Mouse (Mus musculus) heart, embryonic 13.5 days (tissue): ENCODE results near the gene Npl. TPM values are rescaled to one million over a fixed set of nuclear protein-coding genes. Genes with fewer than 3 reads are reported as not detected.
A peak's percentile ranks its signal among the peaks of the same experiment; 100 is the strongest.

Experiments used
- ATAC-seq: fragments of 200-750 bp; cut with Nextera tagmentation; 2 replicates; pipeline ENCODE4 v1.8.0; 2017; ENCODE audit warnings: moderate TSS enrichment; ENCODE audit not compliant: insufficient number of reproducible peaks, low FRiP score, low TSS enrichment; ENCODE audit errors: extremely low read depth
- H3K27ac ChIP-seq: fragments of 300-500 bp; sonication (generic); replicated peaks from 2 replicates; pipeline ENCODE4 v1.5.1; 2015; ENCODE audit warnings: moderate library complexity, mild to moderate bottlenecking, inconsistent platforms
- H3K27me3 ChIP-seq: fragments of 300-500 bp; sonication (generic); replicated peaks from 2 replicates; pipeline ENCODE4 v1.6.1; 2015; ENCODE audit warnings: mild to moderate bottlenecking, inconsistent platforms
- H3K36me3 ChIP-seq: fragments of 300-500 bp; sonication (generic); 2 replicates; pipeline ENCODE4 v1.6.1; 2015; ENCODE audit warnings: mild to moderate bottlenecking, inconsistent platforms
- H3K4me1 ChIP-seq: fragments of 300-500 bp; sonication (generic); 2 replicates; pipeline ENCODE4 v1.6.1; 2015; ENCODE audit warnings: inconsistent platforms
- H3K4me2 ChIP-seq: fragments of 300-500 bp; sonication (generic); 2 replicates; pipeline ENCODE4 v1.6.1; 2015; ENCODE audit warnings: inconsistent platforms, mild to moderate bottlenecking, moderate library complexity
- H3K4me3 ChIP-seq: fragments of 300-500 bp; sonication (generic); 2 replicates; pipeline ENCODE4 v1.5.1; 2015; ENCODE audit warnings: moderate library complexity, mild to moderate bottlenecking, inconsistent platforms
- H3K9ac ChIP-seq: fragments of 300-500 bp; sonication (generic); 2 replicates; pipeline ENCODE4 v1.6.1; 2015; ENCODE audit warnings: inconsistent platforms, mild to moderate bottlenecking, moderate library complexity
- H3K9me3 ChIP-seq: fragments of 300-500 bp; sonication (generic); 2 replicates; pipeline ENCODE4 v1.6.1; 2016; ENCODE audit warnings: inconsistent platforms
- WGBS: fragments of 180-500 bp; shearing (Covaris S2); methylation state at CpG from one replicate; pipeline ENCODE4 v1.1.7; 2015; ENCODE audit warnings: mixed read lengths; 5-methylcytosine and 5-hydroxymethylcytosine counted together
- polyA plus RNA-seq: library from polyadenylated mRNA; unstranded; fragments of >200 nt; fragmentation: Nextera tagmentation; extraction: Ambion mirVana; gene quantifications from 2 replicates; pipeline ENCODE4 v1.2.1, GENCODE M21; 2015

Gene Npl
- polyA plus RNA-seq, 1 experiment from 2014 or later = 6.8 TPM

GRCm38 (mm10) chr1:153506266-153506665, 43.6 kb downstream of the Npl start:
- Histone ChIP-seq H3K4me2 (no peak overlapping the region), H3K36me3 (peaks cover 3% of the 10 kb centered on the region; the same call in 1 of the 2 replicates), H3K9ac (no peak overlapping the region), H3K27ac (no peak overlapping the region), H3K27me3 (no peaks in the 10 kb centered on the region), H3K4me3 (no peak overlapping the region), H3K9me3 (no peaks in the 10 kb centered on the region), H3K4me1 (no peaks in the 10 kb centered on the region)
- no peak for ATAC-seq
- WGBS = 67% methylated on average over 6 of the region's 6 CpGs

GRCm38 (mm10) chr1:153501644-153502321, 48.1 kb downstream of the Npl start:
- 48% methylated on average over 5 of the region's 5 CpGs for WGBS
- no peaks in the 10 kb centered on the region for H3K4me1 ChIP-seq
- no peak for ATAC-seq

DNA sequence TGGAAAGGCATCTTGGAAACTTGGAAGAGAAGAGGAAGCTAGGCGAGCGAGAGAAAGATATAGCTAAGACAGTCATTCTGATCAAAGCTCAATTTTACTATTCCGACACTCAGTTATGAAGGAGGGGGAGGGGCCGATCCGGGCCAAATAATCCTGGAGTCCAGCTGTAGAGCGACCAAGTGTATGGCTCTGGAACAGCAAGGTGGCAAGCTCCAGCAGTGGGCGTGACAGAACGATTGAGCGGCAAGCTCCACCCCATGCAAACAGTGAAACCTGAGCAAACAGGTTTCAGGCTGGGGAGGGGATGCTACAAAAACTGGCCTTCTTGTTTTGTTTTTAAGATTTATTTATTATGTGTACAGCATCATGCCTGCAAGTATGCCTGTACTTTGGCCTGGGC, 49.8 kb downstream of the Npl start:
- H3K4me2 ChIP-seq = no peak overlapping the region
- no peaks in the 10 kb centered on the region for H3K4me1 ChIP-seq
- WGBS = 81% methylated on average over 9 of the region's 9 CpGs
- no peaks in the 10 kb centered on the region for H3K27me3 ChIP-seq
- no peaks in the 10 kb centered on the region for H3K9me3 ChIP-seq
- H3K27ac ChIP-seq = no peak overlapping the region
- ATAC-seq = no peak
- H3K4me3 ChIP-seq = no peak overlapping the region
- H3K36me3 ChIP-seq = peaks cover 3% of the 10 kb centered on the region; the same call in 1 of the 2 replicates
- no peak overlapping the region for H3K9ac ChIP-seq

More at GRCm38 (mm10) chr1:153501644-153502321, 48.1 kb downstream of the Npl start:
- Histone ChIP-seq H3K27ac (no peak overlapping the region), H3K4me2 (no peak overlapping the region), H3K36me3 (peaks cover 3% of the 10 kb centered on the region; the same call in 1 of the 2 replicates), H3K27me3 (no peaks in the 10 kb centered on the region), H3K9ac (no peak overlapping the region), H3K4me3 (no peak overlapping the region), H3K9me3 (no peaks in the 10 kb centered on the region)

DNA sequence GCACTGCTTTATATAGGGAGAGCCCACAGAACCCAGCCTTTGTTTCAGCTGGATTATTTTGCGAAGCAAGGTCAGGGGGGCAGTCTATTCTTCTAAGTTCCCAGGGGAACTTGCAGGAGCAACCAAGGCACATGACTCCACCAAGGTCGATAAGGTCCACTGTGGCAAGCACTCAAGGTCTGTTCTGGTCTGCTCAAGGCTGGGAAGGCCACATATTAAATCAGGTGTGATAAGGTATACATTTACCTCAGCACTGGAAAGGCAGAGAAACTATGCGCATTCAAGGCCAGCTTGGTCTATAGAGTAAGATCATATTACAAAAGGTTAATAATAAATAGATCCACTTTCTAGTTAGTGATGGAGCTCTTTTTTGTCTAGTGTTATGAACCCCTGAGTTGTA, 53.8 kb downstream of the Npl start:
- ATAC-seq = no peak
- WGBS = 68% methylated on average over 3 of the region's 3 CpGs
- peaks cover 7% of the 10 kb centered on the region; the same call in 1 of the 2 replicates for H3K4me1 ChIP-seq
- no peak overlapping the region for H3K9ac ChIP-seq
- H3K27ac ChIP-seq = no peak overlapping the region
- no peak overlapping the region for H3K4me2 ChIP-seq
- H3K27me3 ChIP-seq = no peaks in the 10 kb centered on the region
- no peaks in the 10 kb centered on the region for H3K9me3 ChIP-seq
- H3K36me3 ChIP-seq = no peaks in the 10 kb centered on the region
- H3K4me3 ChIP-seq = no peak overlapping the region

- Histone ChIP-seq H3K4me2 (no peak overlapping the region), H3K9ac (no peak overlapping the region), H3K27ac (no peak overlapping the region), H3K27me3 (no peaks in the 10 kb centered on the region), H3K36me3 (no peaks in the 10 kb centered on the region), H3K4me1 (peaks cover 7% of the 10 kb centered on the region; the same call in 1 of the 2 replicates), H3K4me3 (no peak overlapping the region), H3K9me3 (no peaks in the 10 kb centered on the region)
- WGBS = 25% methylated on average over 6 of the region's 6 CpGs
- ATAC-seq = no peak
Measured at GRCm38 (mm10) chr1:153493931-153494330, 55.9 kb downstream of the Npl start.

DNA sequence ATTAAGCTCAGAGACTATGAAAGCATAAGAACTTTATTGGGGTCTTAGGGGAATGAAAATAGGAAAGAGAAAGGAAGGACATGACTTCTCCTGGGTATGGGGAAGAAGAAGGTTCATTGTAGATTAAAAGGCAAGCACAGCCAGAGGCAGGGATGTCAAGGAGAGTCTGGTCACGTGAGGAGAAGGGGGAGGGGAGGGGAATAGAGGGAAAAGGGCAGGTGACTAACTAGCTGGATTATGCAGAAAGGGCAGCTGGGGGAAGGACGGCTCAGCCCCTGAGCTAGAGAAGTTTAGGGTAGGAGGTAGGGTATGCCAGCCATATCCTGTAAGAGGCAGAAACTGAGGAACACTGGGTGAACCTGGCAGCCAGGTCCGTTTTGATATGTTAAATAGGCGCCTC, 56.5 kb downstream of the Npl start:
- Histone ChIP-seq H3K4me3 (no peak overlapping the region), H3K9me3 (no peaks in the 10 kb centered on the region), H3K27ac (no peak overlapping the region), H3K9ac (no peak overlapping the region), H3K4me1 (peaks cover 7% of the 10 kb centered on the region; the same call in 1 of the 2 replicates), H3K36me3 (no peaks in the 10 kb centered on the region), H3K4me2 (no peak overlapping the region), H3K27me3 (no peaks in the 10 kb centered on the region)
- WGBS = 24% methylated on average over 4 of the region's 4 CpGs
- no peak for ATAC-seq

GRCm38 (mm10) chr1:153491822-153492221, 58.0 kb downstream of the Npl start:
- H3K27me3 ChIP-seq = no peaks in the 10 kb centered on the region
- ATAC-seq = no peak
- H3K27ac ChIP-seq = no peak overlapping the region
- no peak overlapping the region for H3K9ac ChIP-seq
- no peak overlapping the region for H3K4me2 ChIP-seq
- peaks cover 7% of the 10 kb centered on the region; the same call in 1 of the 2 replicates for H3K4me1 ChIP-seq
- no peaks in the 10 kb centered on the region for H3K9me3 ChIP-seq
- no peaks in the 10 kb centered on the region for H3K36me3 ChIP-seq
- 100% methylated on average over 1 of the region's 1 CpGs for WGBS
- H3K4me3 ChIP-seq = no peak overlapping the region

GRCm38 (mm10) chr1:153491345-153491744, 58.5 kb downstream of the Npl start:
- H3K9me3 ChIP-seq = no peaks in the 10 kb centered on the region
- 71% methylated on average over 2 of the region's 2 CpGs for WGBS
- no peaks in the 10 kb centered on the region for H3K36me3 ChIP-seq
- H3K9ac ChIP-seq = no peak overlapping the region
- peaks cover 7% of the 10 kb centered on the region for H3K4me1 ChIP-seq
- no peak for ATAC-seq
- no peak overlapping the region for H3K4me3 ChIP-seq
- no peak overlapping the region for H3K4me2 ChIP-seq
- H3K27me3 ChIP-seq = no peaks in the 10 kb centered on the region
- no peak overlapping the region for H3K27ac ChIP-seq

DNA sequence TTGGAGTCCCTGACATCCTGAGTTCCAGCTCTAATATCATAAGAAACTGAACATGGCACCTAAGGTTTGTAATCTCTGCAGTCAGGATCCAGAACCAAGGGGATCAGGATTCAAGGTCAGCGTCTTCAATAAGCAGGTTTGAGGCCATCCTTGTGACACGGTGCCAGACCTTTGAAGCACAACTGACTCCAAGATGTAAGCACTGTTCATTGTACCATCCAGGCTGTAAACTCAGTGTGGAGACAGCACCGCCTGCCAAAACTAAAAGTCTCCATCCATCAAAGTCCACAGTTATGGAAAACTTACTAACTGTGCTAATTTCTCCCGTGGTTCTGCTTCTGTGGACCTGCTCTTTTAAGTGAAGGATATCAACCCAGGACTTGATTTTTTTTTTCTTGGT, 59.9 kb downstream of the Npl start:
- Histone ChIP-seq H3K4me2 (no peak overlapping the region), H3K36me3 (no peaks in the 10 kb centered on the region), H3K27ac (no peak overlapping the region), H3K4me3 (no peak overlapping the region), H3K4me1 (peaks cover 21% of the 10 kb centered on the region), H3K9me3 (no peaks in the 10 kb centered on the region), H3K27me3 (no peaks in the 10 kb centered on the region), H3K9ac (no peak overlapping the region)
- 76% methylated on average over 4 of the region's 4 CpGs for WGBS
- no peak for ATAC-seq

DNA sequence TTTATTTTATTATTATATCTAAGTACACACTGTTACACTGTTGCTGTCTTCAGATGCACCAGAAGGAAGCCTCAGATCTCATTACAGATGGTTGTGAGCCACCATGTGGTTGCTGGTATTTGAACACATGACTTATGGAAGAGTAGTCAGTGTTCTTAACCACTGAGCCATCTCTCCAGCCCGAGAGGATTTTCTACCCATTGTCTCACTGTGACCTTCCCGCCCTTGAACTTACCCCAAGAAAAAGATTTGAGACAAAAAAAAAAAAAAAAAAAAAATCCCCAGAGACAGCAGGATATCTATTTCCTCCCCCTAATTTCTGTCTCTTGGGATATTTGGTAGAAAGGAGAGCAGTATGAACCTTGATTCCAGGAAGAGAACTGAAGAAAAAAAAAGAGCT, 60.3 kb downstream of the Npl start:
- ATAC-seq = no peak
- no peak overlapping the region for H3K27ac ChIP-seq
- H3K36me3 ChIP-seq = no peaks in the 10 kb centered on the region
- no peaks in the 10 kb centered on the region for H3K9me3 ChIP-seq
- WGBS = 49% methylated on average over 2 of the region's 2 CpGs
- H3K27me3 ChIP-seq = no peaks in the 10 kb centered on the region
- peaks cover 25% of the 10 kb centered on the region for H3K4me1 ChIP-seq
- H3K4me3 ChIP-seq = no peak overlapping the region
- H3K9ac ChIP-seq = no peak overlapping the region
- no peak overlapping the region for H3K4me2 ChIP-seq

GRCm38 (mm10) chr1:153489132-153489531, 60.7 kb downstream of the Npl start:
- H3K9me3 ChIP-seq = no peaks in the 10 kb centered on the region
- WGBS = 54% methylated on average over 7 of the region's 7 CpGs
- no peak overlapping the region for H3K4me2 ChIP-seq
- no peaks in the 10 kb centered on the region for H3K27me3 ChIP-seq
- no peak overlapping the region for H3K4me3 ChIP-seq
- no peak overlapping the region for H3K9ac ChIP-seq
- no peaks in the 10 kb centered on the region; the same call in 1 of the 2 replicates for H3K36me3 ChIP-seq
- no peak for ATAC-seq
- no peak overlapping the region for H3K27ac ChIP-seq
- H3K4me1 ChIP-seq = peaks cover 29% of the 10 kb centered on the region

DNA sequence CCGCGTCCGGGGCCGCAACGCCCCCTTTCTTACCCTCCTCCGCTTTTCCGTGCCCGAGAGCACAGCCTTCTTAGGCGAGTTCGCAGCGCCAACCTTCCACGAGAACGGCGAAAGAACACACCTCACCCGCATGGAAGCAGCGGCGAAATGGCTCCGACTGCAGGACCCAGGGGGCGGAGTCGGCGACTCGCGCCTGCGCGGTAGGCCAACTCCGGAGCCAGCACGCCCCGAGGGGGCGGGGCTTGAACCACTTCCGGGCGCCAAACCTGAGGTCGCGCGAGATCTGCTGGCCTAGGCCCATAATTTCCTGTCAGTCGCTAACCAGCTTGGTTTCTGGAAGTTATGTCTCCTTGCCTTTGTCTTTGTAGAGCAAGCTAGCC, 62.4 kb downstream of the Npl start, which contains the start of gene Dhx9:
TSS of gene Dhx9 (minus strand) at position 161 of the 380 bp plus-strand sequence.
- H3K27me3 ChIP-seq = no peaks in the 10 kb centered on the region
- WGBS = 0% methylated on average over 35 of the region's 35 CpGs
- peak; percentile 84 for ATAC-seq

More for the DNA sequence above, 62.4 kb downstream of the Npl start, which contains the start of gene Dhx9:
- H3K36me3 ChIP-seq = peaks cover 9% of the 10 kb centered on the region
- no peaks in the 10 kb centered on the region for H3K9me3 ChIP-seq
- peak within 1 kb of the TSS; percentile 93 for H3K27ac ChIP-seq
- peaks cover 27% of the 10 kb centered on the region for H3K4me1 ChIP-seq
- H3K4me3 ChIP-seq = peak within 1 kb of the TSS; percentile 100
- peak within 1 kb of the TSS; percentile 90 for H3K4me2 ChIP-seq
- H3K9ac ChIP-seq = peak within 1 kb of the TSS; percentile 99
